12 mouse cellular contexts compared by ENCODE assay signal in the genomic region with DNA sequence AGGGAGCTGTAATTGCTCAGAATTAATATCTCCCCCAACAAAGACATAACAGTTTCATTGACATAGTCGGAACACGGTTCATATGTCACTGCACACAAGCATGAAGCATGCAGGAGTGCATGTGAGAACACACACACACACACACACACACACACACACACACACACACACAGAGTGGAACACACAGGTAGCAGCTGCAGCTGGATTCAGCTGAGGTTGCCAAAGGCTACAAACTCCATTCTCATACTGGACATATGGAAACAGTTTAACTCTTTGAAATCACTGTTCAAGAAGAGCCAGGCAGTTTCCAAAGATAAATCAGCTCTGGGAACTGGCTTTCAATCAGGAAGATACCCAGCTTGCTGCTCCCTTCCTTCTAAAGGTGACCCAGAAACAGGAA. TPM values are rescaled to one million over a fixed set of nuclear protein-coding genes. Genes with fewer than 3 reads are reported as not detected.
DNase-seq lines count a peak whose midpoint lies in the region; ATAC-seq lines count a peak whose summit lies in the region.
"Had no signal": no experiment of that assay in that cellular context is flagged by ENCODE, and none has a peak within 500 bp of the region (broad histone marks: within the 10 kb centered on the region; RNA-seq: fewer than 3 reads in every experiment).

No protein-coding gene starts in this region.

- no peak overlapping the region for H3K9ac ChIP-seq in heart, embryonic 15.5 days
- H3K9ac ChIP-seq in heart, embryonic 11.5 days (ENCODE audit: low read depth, low read length): no peak overlapping the region
- no peak overlapping the region for H3K9ac ChIP-seq in embryonic facial prominence, embryonic 14.5 days (ENCODE audit: low read depth, low read length)
- no peak overlapping the region for H3K9ac ChIP-seq in hindbrain, embryonic 13.5 days
- H3K9ac ChIP-seq in midbrain, embryonic 13.5 days (replicated peaks): no peak overlapping the region

- peaks cover 51% of the 10 kb centered on the region for H3K4me1 ChIP-seq in heart, embryonic 15.5 days (replicated peaks)
- H3K4me1 ChIP-seq in heart, embryonic 11.5 days (ENCODE audit: control insufficient read depth, insufficient read depth, low read length): peaks cover 32% of the 10 kb centered on the region
- peaks cover 33% of the 10 kb centered on the region for H3K4me1 ChIP-seq in embryonic facial prominence, embryonic 14.5 days (ENCODE audit: control insufficient read depth, insufficient read depth, low read length)
- peaks cover 43% of the 10 kb centered on the region for H3K4me1 ChIP-seq in hindbrain, embryonic 13.5 days (replicated peaks)
- H3K4me1 ChIP-seq in midbrain, embryonic 13.5 days (replicated peaks): peaks cover 36% of the 10 kb centered on the region

- H3K27me3 ChIP-seq in heart, embryonic 15.5 days: no peaks in the 10 kb centered on the region
- no peaks in the 10 kb centered on the region for H3K27me3 ChIP-seq in heart, embryonic 11.5 days (ENCODE audit: control insufficient read depth, insufficient read depth, low read length)
- H3K27me3 ChIP-seq in embryonic facial prominence, embryonic 14.5 days (replicated peaks; ENCODE audit: control insufficient read depth, insufficient read depth, low read length): no peaks in the 10 kb centered on the region
- 0 out of 2 replicates have a peak, but pooled peaks cover 3% of the 10 kb centered on the region for H3K27me3 ChIP-seq in hindbrain, embryonic 13.5 days
- H3K27me3 ChIP-seq in midbrain, embryonic 13.5 days: no peaks in the 10 kb centered on the region

- no peaks in the 10 kb centered on the region for H3K36me3 ChIP-seq in heart, embryonic 15.5 days
- no peaks in the 10 kb centered on the region for H3K36me3 ChIP-seq in heart, embryonic 11.5 days (ENCODE audit: control insufficient read depth, insufficient read depth, low read length)
- no peaks in the 10 kb centered on the region for H3K36me3 ChIP-seq in embryonic facial prominence, embryonic 14.5 days (ENCODE audit: control insufficient read depth, insufficient read depth, low read length)
- no peaks in the 10 kb centered on the region for H3K36me3 ChIP-seq in hindbrain, embryonic 13.5 days
- no peaks in the 10 kb centered on the region for H3K36me3 ChIP-seq in midbrain, embryonic 13.5 days

- 68% methylated on average over 2 of the region's 2 CpGs for WGBS in heart, embryonic 15.5 days
- 68% methylated on average over 2 of the region's 2 CpGs for WGBS in heart, embryonic 11.5 days (ENCODE audit: insufficient replicate concordance)
- 9% methylated on average over 2 of the region's 2 CpGs for WGBS in embryonic facial prominence, embryonic 14.5 days
- 36% methylated on average over 2 of the region's 2 CpGs for WGBS in hindbrain, embryonic 13.5 days
- WGBS in midbrain, embryonic 13.5 days: 65% methylated on average over 2 of the region's 2 CpGs

- H3K27ac ChIP-seq in heart, embryonic 15.5 days: peak overlapping the region; percentile 70
- no peak overlapping the region for H3K27ac ChIP-seq in heart, embryonic 11.5 days (ENCODE audit: low read depth, low read length)
- no peak overlapping the region for H3K27ac ChIP-seq in embryonic facial prominence, embryonic 14.5 days (replicated peaks; ENCODE audit: low read depth, low read length)
- H3K27ac ChIP-seq in hindbrain, embryonic 13.5 days: peak overlapping the region; percentile 85
- peak overlapping the region; percentile 72 for H3K27ac ChIP-seq in midbrain, embryonic 13.5 days
- H3K27ac ChIP-seq: heart, adult 2 months; layer of hippocampus, adult 2 months had no signal

- H3K4me2 ChIP-seq in heart, embryonic 15.5 days: no peak overlapping the region
- H3K4me2 ChIP-seq in heart, embryonic 11.5 days: no peak overlapping the region
- no peak overlapping the region for H3K4me2 ChIP-seq in embryonic facial prominence, embryonic 14.5 days (ENCODE audit: low read depth, low read length)
- no peak overlapping the region for H3K4me2 ChIP-seq in hindbrain, embryonic 13.5 days
- no peak overlapping the region for H3K4me2 ChIP-seq in midbrain, embryonic 13.5 days (replicated peaks)

- peak; percentile 49 for DNase-seq in embryonic facial prominence, embryonic 14.5 days (ENCODE audit: low spot score)
- DNase-seq in thymus, postnatal 14 days: no peak
- DNase-seq in spleen, adult 12 weeks (ENCODE audit: low spot score): no peak
- DNase-seq: kidney, adult 8-10 months had no signal

- H3K4me3 ChIP-seq in heart, embryonic 15.5 days: no peak overlapping the region
- H3K4me3 ChIP-seq in heart, embryonic 11.5 days (ENCODE audit: low read depth, low read length): no peak overlapping the region
- no peak overlapping the region for H3K4me3 ChIP-seq in embryonic facial prominence, embryonic 14.5 days (ENCODE audit: low read depth, low read length)
- H3K4me3 ChIP-seq in hindbrain, embryonic 13.5 days: no peak overlapping the region
- no peak overlapping the region for H3K4me3 ChIP-seq in midbrain, embryonic 13.5 days (replicated peaks)
- H3K4me3 ChIP-seq: heart, adult 2 months; layer of hippocampus, adult 2 months had no signal

- ATAC-seq in heart, embryonic 15.5 days (replicated peaks; ENCODE audit: insufficient number of reproducible peaks, insufficient read depth, low FRiP score, low read depth): no peak
- ATAC-seq in heart, embryonic 11.5 days (replicated peaks; ENCODE audit: insufficient number of reproducible peaks, low FRiP score, low TSS enrichment): no peak
- peak; percentile 62; the same call in 1 of the 2 replicates for ATAC-seq in embryonic facial prominence, embryonic 14.5 days (ENCODE audit: low read depth)
- ATAC-seq in hindbrain, embryonic 13.5 days (ENCODE audit: low FRiP score): no peak
- ATAC-seq in midbrain, embryonic 13.5 days: no peak
- ATAC-seq: CD4-positive, CD25-positive, alpha-beta regulatory T cell, adult 4 months; lung, postnatal 0 days had no signal

- H3K9me3 ChIP-seq in heart, embryonic 15.5 days (replicated peaks): no peaks in the 10 kb centered on the region
- H3K9me3 ChIP-seq in heart, embryonic 11.5 days (replicated peaks; ENCODE audit: control insufficient read depth, low read length): no peaks in the 10 kb centered on the region
- no peaks in the 10 kb centered on the region for H3K9me3 ChIP-seq in embryonic facial prominence, embryonic 14.5 days (ENCODE audit: control insufficient read depth, low read length)
- no peaks in the 10 kb centered on the region for H3K9me3 ChIP-seq in hindbrain, embryonic 13.5 days
- no peaks in the 10 kb centered on the region for H3K9me3 ChIP-seq in midbrain, embryonic 13.5 days

RNA-seq across cellular contexts. Expression of gene Nfib, which starts 0.5 kb away (rescaled TPM):
- 60.0 and 62.3 TPM in 2 replicates for polyA plus RNA-seq in heart, embryonic 15.5 days (2015; fragmentation: Nextera tagmentation; extraction: Ambion mirVana)
- polyA plus RNA-seq in heart, embryonic 11.5 days (2014; fragmentation: Nextera tagmentation; extraction: Ambion mirVana): 54.6 and 59.0 TPM in 2 replicates
- 86.0 and 100 TPM in 2 replicates for polyA plus RNA-seq in embryonic facial prominence, embryonic 14.5 days (2014; fragmentation: Nextera tagmentation; extraction: Ambion mirVana)
- polyA plus RNA-seq in hindbrain, embryonic 13.5 days (2015; fragmentation: Nextera tagmentation; extraction: Ambion mirVana): 80.1 and 107 TPM in 2 replicates
- 56.1 and 58.4 TPM in 2 replicates for polyA plus RNA-seq in midbrain, embryonic 13.5 days (2015; fragmentation: Nextera tagmentation; extraction: Ambion mirVana)

Comparison
In these comparisons a context has a peak if more than half of its experiments do, and no peak if none do; other contexts are left out.
1. H3K27ac ChIP-seq: peak in heart, embryonic 15.5 days (single experiment), hindbrain, embryonic 13.5 days (single experiment) and midbrain, embryonic 13.5 days (single experiment); none in heart, embryonic 11.5 days (single experiment) and embryonic facial prominence, embryonic 14.5 days (single experiment).